Mouse (Mus musculus): ENCODE results near the gene Spin1.
"Not testable (repeated sequence)": the region's sequence is repeated elsewhere in the genome, so short reads cannot be mapped to it uniquely, and the experiment has no call there.

Spin1 gene

DNA sequence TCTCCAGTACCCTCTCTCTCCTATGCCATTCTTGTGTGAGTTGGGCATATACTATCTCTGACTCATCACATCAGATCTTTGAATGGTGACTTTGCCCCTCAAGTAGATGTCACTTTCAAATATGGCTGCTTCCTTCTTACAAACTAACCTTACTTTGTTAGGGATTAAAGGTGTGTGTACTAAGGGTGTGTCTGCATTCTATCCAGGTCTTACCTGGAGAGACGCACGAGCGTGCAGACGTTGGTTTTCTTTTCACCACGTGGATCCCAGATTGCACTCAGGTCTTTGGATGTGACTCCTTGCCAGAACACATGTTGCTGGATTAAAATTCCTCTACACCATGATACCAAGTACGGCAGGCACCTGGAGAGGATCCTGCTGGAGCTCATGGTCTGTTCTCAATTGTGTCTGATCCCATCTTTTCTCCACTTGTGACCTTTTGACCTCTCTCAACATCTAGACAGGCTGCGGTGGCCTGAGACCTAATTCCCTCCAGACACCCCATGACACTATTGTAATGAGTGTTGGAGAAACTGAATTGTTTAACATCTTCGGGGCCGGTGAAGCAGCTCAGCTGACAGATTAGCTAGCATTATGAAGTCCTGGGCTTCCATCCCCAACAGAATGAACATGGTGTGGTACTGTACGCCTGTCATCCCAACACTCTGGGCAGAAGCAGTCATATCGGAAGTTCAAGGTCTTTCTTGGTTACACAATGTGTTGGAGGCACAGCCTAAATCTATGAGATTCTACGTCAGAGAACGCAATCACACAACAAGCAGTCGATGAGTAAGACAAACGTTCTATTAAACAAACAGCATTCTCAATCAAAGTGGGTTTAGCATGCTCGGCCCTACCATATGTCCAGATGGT lies 6.1 kb upstream of the Spin1 start:
- no peak for DNase-seq (ENCODE audit: low spot score in 2 of 2)

DNA sequence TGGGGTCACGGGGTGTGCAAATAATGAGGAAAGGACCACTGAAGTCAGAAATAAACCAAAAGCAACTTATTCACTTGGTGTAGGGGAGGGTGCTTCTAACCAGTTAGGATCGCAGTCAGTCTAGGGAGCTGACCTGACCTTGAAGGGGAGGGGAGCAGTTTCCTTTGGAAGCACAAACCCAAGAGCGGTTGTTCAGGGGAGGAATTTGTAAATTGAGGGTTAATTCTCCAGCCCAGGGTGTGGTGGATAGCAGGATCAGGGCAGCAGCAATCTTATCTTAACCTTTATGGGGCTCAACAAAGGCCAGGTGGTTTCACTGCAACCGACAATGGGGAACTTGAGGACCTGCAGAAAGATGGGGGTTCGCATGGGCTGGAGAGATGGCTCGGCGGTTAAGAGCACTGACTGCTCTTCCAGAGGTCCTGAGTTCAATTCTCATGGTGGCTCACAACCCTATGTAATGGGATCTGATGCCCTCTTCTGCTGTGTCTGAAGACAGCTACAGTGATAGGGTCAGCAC lies 5.4 kb upstream of the Spin1 start:
- no peak for DNase-seq (ENCODE audit: low spot score in 2 of 2)

DNA sequence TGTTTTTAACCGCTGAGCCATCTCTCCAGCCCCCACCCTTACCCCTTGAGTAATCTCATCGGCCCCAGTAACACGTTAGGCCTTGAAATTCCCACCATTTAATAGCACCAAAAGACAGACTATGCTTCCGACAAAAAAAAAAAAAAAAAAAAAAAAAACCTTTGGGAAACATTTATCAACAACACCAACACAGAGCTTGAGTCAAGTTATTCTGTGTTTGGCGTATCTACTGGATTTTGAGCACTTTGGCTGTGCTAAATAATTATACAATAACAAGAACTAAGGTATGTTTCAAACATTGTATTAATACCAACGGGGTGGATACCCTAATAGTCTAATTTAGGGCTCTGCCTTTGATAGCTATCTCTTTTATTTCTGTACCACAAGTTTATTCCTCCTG lies 4.0 kb upstream of the Spin1 start:
- DNase-seq (ENCODE audit: low spot score in 2 of 2), result no peak

DNA sequence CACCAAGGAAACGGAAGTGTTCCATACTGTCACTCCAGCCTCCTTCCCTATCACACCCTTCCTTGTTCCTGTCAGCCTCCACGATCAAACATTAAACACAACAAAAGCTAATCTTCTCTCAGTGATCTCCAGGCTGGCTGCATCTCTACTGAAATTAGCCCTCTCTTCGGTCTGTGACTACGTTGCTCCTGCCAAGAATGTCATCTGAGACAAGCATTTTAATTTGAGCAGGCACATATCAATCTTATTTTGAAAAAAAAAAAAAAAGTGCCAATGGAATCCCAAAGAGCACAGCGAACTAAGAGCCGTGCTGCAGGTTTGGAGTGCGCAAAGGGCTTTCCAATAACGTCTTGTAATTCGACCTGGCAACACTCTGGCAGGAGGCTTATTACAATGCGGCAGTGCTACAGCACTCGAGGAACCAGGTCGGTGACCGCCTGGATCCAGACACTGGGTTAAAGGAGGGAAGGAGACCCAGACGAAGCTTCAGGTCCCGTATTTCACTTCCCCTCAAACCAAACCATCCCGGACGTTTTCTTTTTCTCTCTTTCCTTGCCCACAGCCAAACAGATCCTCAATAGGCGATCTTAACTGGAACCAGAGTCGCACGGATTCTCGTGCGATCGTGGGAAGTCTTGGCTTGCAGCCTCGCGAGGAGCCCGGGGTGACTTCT lies 984 bp upstream of the Spin1 start:
- no peak for DNase-seq (ENCODE audit: low spot score in 2 of 2)

DNA sequence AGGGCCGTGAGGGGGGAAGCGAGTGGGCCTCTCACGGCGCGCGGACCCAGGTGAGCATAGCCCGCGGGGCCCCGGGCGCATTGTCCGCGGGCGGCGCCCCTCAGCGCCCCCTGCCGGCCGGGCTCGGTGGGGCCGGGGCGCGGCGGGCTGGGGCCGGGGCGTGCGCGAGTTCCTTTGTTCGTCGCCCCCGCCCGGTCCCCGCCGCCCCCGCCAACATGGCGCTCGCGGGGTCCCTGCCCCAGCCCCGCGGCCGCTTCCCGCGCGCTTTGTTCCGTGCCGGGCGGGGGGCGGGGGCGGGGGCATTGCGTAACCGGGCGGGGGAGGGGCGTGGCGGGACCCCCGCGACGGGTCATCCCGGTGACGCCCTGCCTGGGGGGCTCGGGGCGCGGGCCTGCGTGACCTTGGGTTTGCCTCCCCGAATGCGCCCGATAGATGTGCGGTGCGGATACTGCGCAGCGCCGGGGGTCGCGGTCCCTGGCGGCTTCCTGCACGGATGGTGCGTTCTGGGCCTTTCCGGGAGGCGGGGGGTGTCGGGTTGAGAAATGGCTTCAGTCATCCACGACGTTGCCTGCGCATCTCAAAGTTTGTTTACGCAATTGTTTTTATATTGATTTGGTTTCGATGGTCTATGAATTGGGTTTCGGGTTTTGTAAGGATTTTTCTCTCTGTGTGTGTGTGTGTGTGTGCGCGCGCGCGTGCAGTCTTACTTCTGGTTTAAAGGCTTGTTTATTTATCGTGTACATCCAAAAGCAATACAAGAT lies 516 bp downstream of the Spin1 start:
- peak; percentile 41 to 87 for DNase-seq (ENCODE audit: low spot score in 2 of 2)

- DNase-seq (ENCODE audit: low spot score in 2 of 2), result no peak
Observed at GRCm38 (mm10) chr13:51101777-51102132, 1.1 kb downstream of the Spin1 start.

- DNase-seq (ENCODE audit: low spot score in 2 of 2), result no peak
Observed at GRCm38 (mm10) chr13:51103111-51103725, 2.5 kb downstream of the Spin1 start.

DNA sequence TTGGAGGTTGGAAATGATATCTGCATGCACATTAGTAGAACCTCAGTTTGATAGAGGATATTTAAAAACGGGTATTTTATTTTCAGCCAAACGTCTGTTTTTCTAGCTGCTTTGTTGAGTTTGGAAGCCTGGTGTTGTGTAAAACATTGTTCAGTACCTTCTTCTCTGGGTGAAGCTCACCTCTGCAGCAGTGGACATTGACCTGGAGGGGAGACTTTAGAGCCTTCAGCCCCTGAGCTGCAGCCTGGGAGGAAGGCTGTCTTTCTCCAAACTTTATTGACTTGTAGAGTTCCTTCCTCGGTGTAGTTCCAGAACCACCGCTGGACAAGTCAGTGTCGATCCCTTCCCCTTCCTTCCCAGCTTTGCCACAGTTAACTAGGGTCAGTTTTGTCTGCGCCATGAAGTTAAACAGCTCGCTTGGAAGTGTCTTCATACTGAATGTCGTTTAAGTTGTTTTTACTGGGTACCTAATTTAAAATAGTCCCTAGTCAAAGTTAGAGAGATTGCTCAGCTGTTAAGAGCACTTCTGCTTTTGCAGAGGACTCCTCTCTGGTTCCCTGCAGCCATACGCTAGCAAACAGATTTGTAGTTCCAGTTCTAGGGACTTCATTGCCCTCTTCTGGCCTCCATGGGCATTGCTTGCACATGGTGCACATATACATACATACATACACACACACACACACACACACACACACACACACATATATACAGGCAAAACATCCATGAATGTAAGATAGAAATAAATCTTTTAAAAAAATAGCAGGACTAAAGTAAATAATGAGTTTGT lies 3.4 kb downstream of the Spin1 start:
- no peak for DNase-seq (ENCODE audit: low spot score in 2 of 2)

DNA sequence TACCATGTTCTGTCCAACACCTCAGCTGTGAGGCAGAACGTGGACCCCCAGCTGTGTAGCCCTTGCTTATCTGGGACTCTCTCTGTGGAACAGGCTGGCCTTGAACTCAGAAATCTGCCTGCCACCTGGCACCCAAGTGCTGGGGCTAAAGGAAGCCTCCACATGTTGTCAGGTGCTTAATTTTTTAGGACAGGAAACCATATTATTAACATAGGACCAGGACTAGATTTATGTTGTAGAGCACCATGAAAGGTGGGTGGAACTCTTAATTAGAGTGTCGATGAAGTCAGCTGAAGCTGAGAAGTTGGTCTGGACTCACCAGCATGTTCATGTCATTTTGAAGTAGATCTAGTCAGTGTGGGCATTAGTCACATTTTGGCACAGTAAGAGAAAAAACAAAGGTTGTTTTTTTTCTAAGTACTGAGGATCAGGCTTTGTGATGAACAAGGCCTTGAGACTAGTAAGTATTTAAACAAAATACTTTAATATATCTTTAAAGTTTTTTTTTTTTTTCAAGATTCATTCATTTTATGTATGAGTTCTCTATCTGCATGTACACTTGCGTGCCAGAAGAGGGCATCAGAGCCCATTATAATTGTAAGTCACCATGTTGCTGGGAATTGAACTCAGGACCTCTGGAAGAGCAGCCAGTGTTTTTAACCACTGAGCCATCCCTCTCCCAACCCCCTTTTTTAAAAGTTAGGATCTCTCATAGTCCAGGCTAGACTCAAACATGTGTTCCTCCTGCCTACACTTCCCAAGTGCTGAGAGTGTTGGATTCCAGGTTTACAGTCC lies 5.4 kb downstream of the Spin1 start:
- no peak for DNase-seq (ENCODE audit: low spot score in 2 of 2)

GRCm38 (mm10) chr13:51106816-51107215 lies 6.1 kb downstream of the Spin1 start:
- DNase-seq (ENCODE audit: low spot score in 2 of 2), result peak in 1 of 2 experiments; percentile 18

DNA sequence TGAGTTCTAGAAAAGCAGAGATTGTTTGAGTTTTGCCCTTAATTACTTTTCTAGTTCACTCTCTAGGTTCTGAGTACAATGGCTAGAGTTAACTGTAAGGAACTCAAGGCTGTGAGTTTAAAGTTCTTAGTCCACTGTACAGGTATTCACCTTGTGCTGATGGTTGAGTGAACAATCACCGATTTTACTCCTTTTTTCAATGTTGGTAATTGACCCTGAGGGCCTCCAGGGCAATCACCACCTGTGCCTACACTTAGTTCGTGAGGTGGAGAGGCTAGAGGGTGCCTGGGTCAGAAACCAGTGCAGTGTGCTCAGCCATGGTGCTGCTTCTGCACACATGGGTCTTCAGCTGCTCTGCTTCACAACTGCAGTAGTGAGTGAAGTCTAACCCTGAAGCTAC lies 8.8 kb downstream of the Spin1 start:
- DNase-seq (ENCODE audit: low spot score in 2 of 2), result no peak

DNA sequence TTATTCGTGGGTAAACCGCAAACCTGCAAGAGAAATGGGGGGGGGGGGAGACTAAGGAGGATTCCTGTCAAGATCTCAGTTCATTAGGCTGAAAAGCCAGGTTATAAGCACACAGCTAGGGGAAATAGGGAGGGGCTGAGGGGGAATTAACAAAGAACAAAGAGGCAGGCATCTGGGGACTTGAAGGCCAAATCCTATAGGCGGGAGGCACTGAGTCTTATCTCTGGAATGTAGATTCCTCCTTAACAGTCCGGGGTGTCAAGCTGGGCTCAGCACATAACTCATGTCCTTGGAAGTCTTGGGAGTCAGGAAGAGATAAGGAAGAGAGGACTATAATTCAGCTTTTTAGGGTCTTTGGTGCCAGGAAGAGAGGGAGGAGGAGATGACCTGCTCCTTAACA lies 13.7 kb downstream of the Spin1 start:
- DNase-seq (ENCODE audit: low spot score in 2 of 2), result not testable (repeated sequence)

DNA sequence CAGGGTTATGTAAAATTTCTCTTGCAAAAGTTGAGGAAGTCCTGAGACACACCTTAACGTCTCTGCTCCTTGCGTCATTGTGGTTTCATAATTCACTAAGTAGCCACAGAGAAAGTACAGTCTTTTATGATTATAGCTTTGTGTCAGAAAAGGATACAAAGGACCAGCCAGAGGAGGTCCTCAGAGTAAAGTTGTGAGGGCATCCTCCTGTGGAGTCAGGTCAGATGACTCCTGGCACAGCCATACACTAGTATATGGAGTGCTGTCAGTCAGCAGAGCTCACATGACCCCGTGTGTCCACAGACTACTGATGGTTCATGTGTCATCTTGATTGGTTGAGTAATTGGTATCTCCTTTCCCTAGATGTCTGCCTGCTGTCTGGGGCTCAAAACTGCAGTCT lies 15.1 kb downstream of the Spin1 start:
- no peak for DNase-seq (ENCODE audit: low spot score in 2 of 2)

- DNase-seq (ENCODE audit: low spot score in 2 of 2), result no peak
Observed at GRCm38 (mm10) chr13:51120734-51121133, 20.1 kb downstream of the Spin1 start.

DNA sequence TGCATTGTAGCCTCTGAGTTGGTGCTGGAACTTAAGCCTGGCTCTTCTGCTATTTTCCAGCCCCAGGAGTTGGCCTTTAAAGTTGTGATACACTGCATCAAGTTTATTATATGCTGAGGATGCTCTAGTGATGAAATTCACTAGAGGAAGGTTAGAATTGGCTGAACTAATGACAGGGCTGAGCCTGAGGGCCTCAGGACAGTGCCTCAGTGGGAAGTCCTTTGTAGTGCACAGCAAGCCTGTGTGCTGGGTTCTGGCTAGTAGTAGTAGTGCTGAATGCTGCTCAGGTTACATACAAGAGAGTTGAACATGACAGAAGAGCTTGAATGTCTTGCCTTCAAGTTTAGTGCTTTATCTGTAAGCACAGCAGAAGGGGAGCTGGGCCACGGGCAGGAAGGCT lies 21.3 kb downstream of the Spin1 start:
- no peak for DNase-seq (ENCODE audit: low spot score in 2 of 2)

- no peak for DNase-seq (ENCODE audit: low spot score in 2 of 2)
Observed at GRCm38 (mm10) chr13:51122771-51123170, 22.1 kb downstream of the Spin1 start.

DNA sequence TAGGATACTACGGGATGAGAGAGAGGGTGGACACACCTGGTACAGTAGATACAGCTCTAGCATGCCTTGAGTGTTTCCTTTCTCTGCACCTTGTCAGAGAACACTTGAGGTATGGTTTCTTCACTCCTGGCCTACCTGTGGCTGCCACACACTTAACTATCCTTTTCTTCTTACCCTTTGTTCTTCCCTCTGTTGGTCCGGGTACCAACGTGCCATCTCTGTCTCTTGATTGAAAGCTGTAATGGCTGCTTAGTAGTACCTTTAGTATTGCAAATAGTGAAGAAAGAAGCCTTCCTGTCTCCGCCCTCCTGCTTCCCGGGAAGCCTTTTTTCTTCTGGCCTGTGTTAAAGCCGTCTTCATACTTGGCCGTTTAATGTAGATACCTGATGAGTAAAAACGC lies 24.7 kb downstream of the Spin1 start:
- DNase-seq (ENCODE audit: low spot score in 2 of 2), result no peak

- no peak for DNase-seq (ENCODE audit: low spot score in 2 of 2)
Observed at GRCm38 (mm10) chr13:51127906-51128305, 27.2 kb downstream of the Spin1 start.

DNA sequence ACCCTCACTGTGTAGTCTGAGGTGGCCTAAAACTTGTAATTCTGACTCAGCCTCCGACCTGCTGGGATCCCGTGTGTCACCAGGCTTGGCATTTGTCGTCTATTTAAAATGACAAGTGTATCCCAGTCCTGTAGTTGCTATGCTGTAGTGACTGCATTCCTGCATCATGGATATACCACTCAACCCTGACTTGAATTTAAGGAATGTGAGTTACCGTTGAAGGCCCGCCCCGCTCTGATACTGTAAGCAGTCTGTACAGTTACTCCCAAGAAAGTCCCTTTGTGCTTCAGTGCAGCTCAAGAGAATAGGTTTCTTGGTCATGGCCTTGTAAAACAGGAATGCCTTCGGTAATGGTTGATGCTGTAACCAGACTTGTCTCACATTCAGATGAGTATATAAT lies 27.7 kb downstream of the Spin1 start:
- no peak for DNase-seq (ENCODE audit: low spot score in 2 of 2)

DNA sequence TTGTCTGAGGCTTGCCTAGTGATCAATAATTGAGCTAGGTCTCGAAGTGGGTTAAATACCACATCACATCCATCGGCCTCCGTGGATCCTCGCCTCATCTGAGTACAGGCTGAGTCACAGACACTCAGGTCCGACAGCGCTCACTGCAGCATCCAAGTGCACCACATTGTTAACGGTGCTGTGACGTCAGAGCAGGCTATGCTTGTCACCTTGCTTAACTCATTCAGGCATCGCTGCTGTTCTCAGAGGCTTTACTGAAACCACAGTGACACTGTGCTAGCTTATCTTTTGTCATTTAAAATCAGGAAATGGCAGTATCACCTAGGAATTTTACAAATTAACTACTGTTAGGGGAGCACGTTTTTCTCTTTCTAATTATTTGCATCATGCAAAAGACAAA lies 30.5 kb downstream of the Spin1 start:
- DNase-seq (ENCODE audit: low spot score in 2 of 2), result no peak

Data from spleen, postnatal 4 days (tissue).